Mouse (Mus musculus) cerebellum, postnatal 36 days (tissue): ENCODE results near the gene Krt15.
A peak's percentile ranks its signal among the peaks of the same experiment; 100 is the strongest.

Source experiments
- DNase-seq, 2 experiments: peaks; one replicate each; pipeline ENCODE4 v3.0.0; 2021 to 2022; ENCODE audit warnings: mixed read lengths in 2 of 2

Krt15 gene

GRCm38 (mm10) chr11:100135731-100136130 lies at the start of gene Krt15:
TSS of gene Krt15 (minus strand) at chr11:100135928.
- no peak for DNase-seq

- no peak for DNase-seq
Observed at GRCm38 (mm10) chr11:100181725-100182124, 46.0 kb upstream of the Krt15 start.

- no peak for DNase-seq
Observed at GRCm38 (mm10) chr11:100179260-100179659, 43.5 kb upstream of the Krt15 start.

GRCm38 (mm10) chr11:100178307-100178706 lies 42.6 kb upstream of the Krt15 start:
- DNase-seq: no peak

- no peak for DNase-seq
Observed at GRCm38 (mm10) chr11:100176791-100177190, 41.1 kb upstream of the Krt15 start.

- DNase-seq: peak; percentile 53 to 58
Observed at GRCm38 (mm10) chr11:100168765-100169762, 33.3 kb upstream of the Krt15 start.

- peak in 1 of 2 experiments; percentile 2 for DNase-seq
Observed at GRCm38 (mm10) chr11:100168071-100168470, 32.3 kb upstream of the Krt15 start.

GRCm38 (mm10) chr11:100164392-100164791 lies 28.7 kb upstream of the Krt15 start:
- no peak for DNase-seq

GRCm38 (mm10) chr11:100157908-100158477 lies 22.3 kb upstream of the Krt15 start:
- no peak for DNase-seq

GRCm38 (mm10) chr11:100157331-100157730 lies 21.6 kb upstream of the Krt15 start:
- DNase-seq: no peak

GRCm38 (mm10) chr11:100155497-100156255 lies 19.9 kb upstream of the Krt15 start:
- DNase-seq: no peak

- no peak for DNase-seq
Observed at GRCm38 (mm10) chr11:100148615-100149330, 13.0 kb upstream of the Krt15 start, which contains the start of gene Krt19. TSS of gene Krt19 (minus strand) at chr11:100148665.

- DNase-seq: no peak
Observed at GRCm38 (mm10) chr11:100147566-100148353, 12.0 kb upstream of the Krt15 start.

- DNase-seq: no peak
Observed at GRCm38 (mm10) chr11:100145858-100146560, 10.3 kb upstream of the Krt15 start.

GRCm38 (mm10) chr11:100145104-100145503 lies 9.4 kb upstream of the Krt15 start:
- no peak for DNase-seq

- DNase-seq: no peak
Observed at GRCm38 (mm10) chr11:100140966-100141365, 5.2 kb upstream of the Krt15 start.

- DNase-seq: no peak
Observed at GRCm38 (mm10) chr11:100139391-100139790, 3.7 kb upstream of the Krt15 start.

- no peak for DNase-seq
Observed at GRCm38 (mm10) chr11:100138809-100139208, 3.1 kb upstream of the Krt15 start.

- DNase-seq: no peak
Observed at GRCm38 (mm10) chr11:100137693-100138092, 2.0 kb upstream of the Krt15 start.

GRCm38 (mm10) chr11:100136559-100136958 lies 831 bp upstream of the Krt15 start:
- no peak for DNase-seq

- no peak for DNase-seq
Observed at GRCm38 (mm10) chr11:100124901-100125300, 10.8 kb downstream of the Krt15 start.
